Mouse (Mus musculus) heart, postnatal 4 days (tissue): ENCODE data around the gene Mrps23. TPM values are rescaled to one million over a fixed set of nuclear protein-coding genes. Genes with fewer than 3 reads are reported as not detected.

Experiments used
- DNase-seq: peaks from one replicate; pipeline ENCODE4 v3.0.0; 2021
- total RNA-seq, 2 experiments: library from RNA; stranded (reverse); gene quantifications; 2 replicates each; pipeline ENCODE4 v1.2.3; 2021

Gene Mrps23
- total RNA-seq, 2 experiments from 2014 or later: 204 to 207 TPM

GRCm38 (mm10) chr11:88251295-88251694 is 47.1 kb downstream of the Mrps23 start:
- DNase-seq: no peak

DNA sequence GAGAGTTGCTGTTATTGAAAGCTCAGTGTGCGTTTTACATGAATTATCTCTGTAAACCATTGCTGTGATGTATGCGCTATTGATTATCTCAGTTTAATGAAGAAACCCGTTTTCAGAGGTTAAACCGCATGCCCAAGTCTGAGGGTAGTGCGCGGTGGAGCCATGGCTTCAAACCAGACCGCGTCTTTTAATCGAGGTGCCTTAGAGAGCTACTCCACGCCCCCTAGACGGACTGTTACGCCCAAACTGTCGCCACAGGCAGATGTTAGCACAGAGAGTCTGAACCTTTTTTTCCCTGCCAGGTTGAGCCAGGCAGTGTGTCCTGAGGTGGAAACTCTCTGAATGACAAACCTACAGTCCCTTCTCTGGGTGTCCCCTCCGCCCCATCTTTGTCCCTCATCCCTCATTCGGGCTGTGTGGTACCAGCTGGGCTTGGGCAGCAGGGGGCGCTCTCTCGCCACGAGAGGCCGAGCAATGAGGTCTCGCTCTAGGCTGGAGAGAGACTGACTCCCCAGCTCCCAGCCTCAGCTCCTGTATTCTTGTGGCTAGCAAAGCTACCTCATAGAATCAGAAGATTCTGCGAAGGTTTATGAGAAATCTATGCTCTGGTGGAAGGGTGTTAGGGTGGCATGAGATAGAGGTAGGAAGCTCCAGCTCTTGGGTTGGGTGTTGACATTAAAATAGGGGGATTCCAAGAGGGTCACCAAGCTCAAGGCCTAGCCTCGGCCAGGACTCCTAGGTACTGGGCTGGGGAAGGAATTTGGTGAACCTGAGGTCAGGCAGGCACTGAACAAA is 48.0 kb downstream of the Mrps23 start:
- DNase-seq: peak; percentile 96

- peak; percentile 66 for DNase-seq
Measured at GRCm38 (mm10) chr11:88252767-88253513, 48.8 kb downstream of the Mrps23 start.

GRCm38 (mm10) chr11:88253514-88254167 is 49.5 kb downstream of the Mrps23 start:
- no peak for DNase-seq

DNA sequence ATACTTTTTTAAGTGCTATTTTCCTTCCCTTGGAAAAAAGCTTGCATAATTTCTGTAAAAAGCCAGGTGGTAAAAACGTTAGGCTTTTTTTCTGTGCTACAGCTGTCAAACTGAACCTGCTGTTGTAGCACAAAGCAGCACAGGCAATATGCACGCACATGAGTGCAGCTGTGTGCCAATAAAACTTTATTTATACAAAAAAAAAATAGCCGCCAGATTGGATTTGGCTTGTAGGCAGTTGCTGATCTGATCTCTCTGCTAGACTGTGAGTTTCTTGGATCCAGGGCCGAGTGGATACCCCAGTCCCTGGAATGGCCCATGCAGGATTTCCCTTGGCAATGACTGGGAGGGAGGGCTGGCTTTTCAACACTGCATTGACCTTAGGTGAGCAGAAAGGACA is 53.5 kb downstream of the Mrps23 start:
- no peak for DNase-seq

- no peak for DNase-seq
Measured at GRCm38 (mm10) chr11:88258212-88258611, 54.0 kb downstream of the Mrps23 start.

DNA sequence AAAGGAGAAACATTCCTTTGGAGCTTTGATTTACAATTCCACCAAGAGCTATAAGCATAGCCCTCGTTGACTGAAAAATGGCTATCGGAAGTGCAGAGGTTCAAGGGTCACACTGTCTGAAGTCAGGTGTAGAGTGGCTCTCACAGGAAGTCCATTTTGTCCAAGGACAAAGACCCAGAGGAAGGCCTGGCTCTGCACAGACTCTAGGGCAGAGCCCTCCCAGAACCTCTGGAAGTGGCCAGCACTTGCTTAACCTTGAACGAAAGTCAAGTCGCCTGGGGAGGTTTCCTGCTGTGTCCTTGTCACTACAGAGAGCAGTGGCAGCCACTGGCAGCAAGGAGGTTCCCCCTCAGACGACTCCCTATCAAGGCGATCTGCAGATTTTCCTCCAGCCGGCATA is 56.3 kb downstream of the Mrps23 start:
- DNase-seq: no peak

Other genes starting within 250 kb of the Mrps23 start
- 100 to 1,000 TPM; 202 to 205 TPM for gene Dynll2, start 216.9 kb upstream of the Mrps23 start, total RNA-seq
- 100 to 1,000 TPM; 207 to 224 TPM for gene Srsf1, start 157.0 kb upstream of the Mrps23 start, total RNA-seq
- 10 to 100 TPM; 36.7 to 41.3 TPM for gene Vezf1, start 136.1 kb upstream of the Mrps23 start, total RNA-seq
- 10 to 100 TPM; 39.5 to 40.0 TPM for gene Cuedc1, start 106.3 kb upstream of the Mrps23 start, total RNA-seq
- gene Ccdc182, start 89.7 kb downstream of the Mrps23 start, total RNA-seq: not detected